Mouse (Mus musculus) monocyte, adult 59 days (primary cell): ENCODE results near the gene Bcap31. TPM values are rescaled to one million over a fixed set of nuclear protein-coding genes. Genes with fewer than 3 reads are reported as not detected.

Experiments used
- total RNA-seq, 2 experiments: library from RNA; stranded (reverse); gene quantifications; one replicate each; pipeline ENCODE4 v1.2.4; 2023

Bcap31 gene
- 100 to 1,000 TPM; 113 to 115 TPM for total RNA-seq

GRCm38 (mm10) chrX:73716109-73716661, at the start of gene Bcap31, which contains the start of gene Abcd1:
Gene Bcap31 (minus strand): TSS chrX:73716175.
Gene Abcd1 (plus strand): TSS chrX:73716597.

GRCm38 (mm10) chrX:73756334-73757140, 40.6 kb upstream of the Bcap31 start, which contains the start of gene Plxnb3:
Gene Plxnb3 (plus strand): TSS chrX:73757090.

GRCm38 (mm10) chrX:73672879-73673618, 42.9 kb downstream of the Bcap31 start, which contains the start of gene Slc6a8:
Gene Slc6a8 (plus strand): TSS chrX:73673150.

GRCm38 (mm10) chrX:73659575-73660283, 56.2 kb downstream of the Bcap31 start, which contains the start of gene Pnck:
Gene Pnck (minus strand): TSS chrX:73660117.

GRCm38 (mm10) chrX:73639255-73639675, 76.7 kb downstream of the Bcap31 start, which contains the start of gene Dusp9:
Gene Dusp9 (plus strand): TSS chrX:73639419.

Other genes with a start within 250 kb of the Bcap31 start
- 1 to 10 TPM in 1 of 2 experiments, under 1 TPM in 1; 0.82 to 1.1 TPM for gene Bgn, start 232.6 kb downstream of the Bcap31 start, total RNA-seq
- gene Atp2b3, start 213.1 kb downstream of the Bcap31 start, total RNA-seq, result not detected
- under 1 TPM in 1 of 2 experiments, not detected in 1; 0.36 TPM for gene Dusp9, start 76.8 kb downstream of the Bcap31 start, total RNA-seq
- gene Pnck, start 56.1 kb downstream of the Bcap31 start, total RNA-seq, result under 1 TPM in 1 of 2 experiments, not detected in 1; 0.36 TPM
- under 1 TPM; 0.30 to 0.94 TPM for gene Slc6a8, start 43.0 kb downstream of the Bcap31 start, total RNA-seq
- 100 to 1,000 TPM; 144 to 156 TPM for gene Abcd1, start 422 bp upstream of the Bcap31 start, total RNA-seq
- 1 to 10 TPM; 2.4 to 3.2 TPM for gene Plxnb3, start 40.9 kb upstream of the Bcap31 start, total RNA-seq
- gene Srpk3, start 58.2 kb upstream of the Bcap31 start, total RNA-seq, result under 1 TPM; 0.82 to 0.97 TPM
- 100 to 1,000 TPM; 124 to 154 TPM for gene Idh3g, start 70.7 kb upstream of the Bcap31 start, total RNA-seq
- 100 to 1,000 TPM; 155 to 157 TPM for gene Ssr4, start 70.9 kb upstream of the Bcap31 start, total RNA-seq
- 1 to 10 TPM; 1.2 to 3.3 TPM for gene Pdzd4, start 108.8 kb upstream of the Bcap31 start, total RNA-seq
- gene Avpr2, start 175.9 kb upstream of the Bcap31 start, total RNA-seq, result not detected
- 100 to 1,000 TPM in 1 of 2 experiments, 10 to 100 TPM in 1; 79.0 to 123 TPM for gene L1cam, start 179.9 kb upstream of the Bcap31 start, total RNA-seq
- 100 to 1,000 TPM; 146 TPM for gene Arhgap4, start 205.7 kb upstream of the Bcap31 start, total RNA-seq
- 10 to 100 TPM; 46.2 to 49.0 TPM for gene Naa10, start 205.8 kb upstream of the Bcap31 start, total RNA-seq
- 10 to 100 TPM; 68.8 to 76.7 TPM for gene Renbp, start 214.7 kb upstream of the Bcap31 start, total RNA-seq